ENCODE assay signal across 8 mouse cellular contexts in the genomic region with DNA sequence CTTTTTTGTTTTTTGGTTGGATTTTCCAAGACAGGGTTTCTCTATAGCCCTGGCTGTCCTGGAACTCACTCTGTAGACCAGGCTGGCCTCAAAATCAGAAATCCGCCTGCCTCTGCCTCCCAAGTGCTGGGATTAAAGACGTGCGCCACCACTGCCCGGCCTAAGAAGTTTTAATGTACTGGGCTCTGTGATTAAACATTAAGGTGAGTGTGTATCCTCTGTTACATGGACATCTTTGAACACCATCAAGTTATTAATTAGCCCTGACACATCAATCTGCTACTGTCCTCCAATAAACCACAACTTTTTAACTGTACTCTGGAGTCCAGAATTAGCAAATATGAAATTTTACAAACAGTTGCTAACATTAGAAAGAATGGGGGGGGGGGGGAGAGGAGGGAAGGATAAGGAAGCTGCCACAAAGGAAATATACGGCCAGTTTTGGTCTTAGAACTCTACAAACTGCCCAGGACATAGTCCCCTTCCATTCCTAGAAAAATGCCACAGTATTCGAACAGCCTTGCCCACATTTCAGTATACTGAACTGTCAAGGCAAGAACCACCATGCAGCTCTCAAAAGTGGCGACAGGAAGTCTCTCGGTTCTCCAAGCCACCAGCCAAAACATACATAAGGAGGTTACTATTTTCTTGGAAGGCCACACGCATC. TPM values are rescaled to one million over a fixed set of nuclear protein-coding genes. Genes with fewer than 3 reads are reported as not detected.
DNase-seq lines count a peak whose midpoint lies in the region; ATAC-seq and TF ChIP-seq lines count a peak whose summit lies in the region.

No protein-coding gene starts in this region.

- 77% methylated on average over 9 of the region's 9 CpGs for WGBS in limb, embryonic 11.5 days
- 68% methylated on average over 9 of the region's 9 CpGs for WGBS in stomach, embryonic 14.5 days

- TF ChIP-seq CTCF in gastrocnemius, adult 2 months (IDR thresholded peaks at IDR 0.05) = no peak

- H3K9ac ChIP-seq in limb, embryonic 11.5 days (ENCODE audit: low read length) = no peak overlapping the region
- no peak overlapping the region for H3K9ac ChIP-seq in stomach, embryonic 14.5 days (replicated peaks; ENCODE audit: low read depth, low read length)

- 0 out of 2 replicates have a peak, but pooled peaks cover 2% of the 10 kb centered on the region for H3K4me1 ChIP-seq in limb, embryonic 11.5 days (ENCODE audit: control insufficient read depth, insufficient read depth, low read length)
- no peaks in the 10 kb centered on the region for H3K4me1 ChIP-seq in stomach, embryonic 14.5 days (ENCODE audit: control insufficient read depth, insufficient read depth, low read length)

- intact Hi-C loops in gastrocnemius, adult 2 months (cut with DNase I) = loop anchor here (2.0 to 5.0 kb wide), 3 partner anchors 89 to 429 kb away; a partner anchor contains a TSS
- intact Hi-C loops in gastrocnemius, postnatal 36 days (cut with DNase I) = loop anchor here (2.0 to 5.0 kb wide), 2 partner anchors 55 to 107 kb away; a partner anchor contains a TSS

- H3K9me3 ChIP-seq in limb, embryonic 11.5 days (ENCODE audit: control insufficient read depth, low read length) = no peaks in the 10 kb centered on the region
- H3K9me3 ChIP-seq in stomach, embryonic 14.5 days (ENCODE audit: control insufficient read depth, low read depth, low read length) = no peaks in the 10 kb centered on the region

- H3K36me3 ChIP-seq in limb, embryonic 11.5 days (ENCODE audit: control insufficient read depth, insufficient read depth, low read length) = no peaks in the 10 kb centered on the region
- H3K36me3 ChIP-seq in stomach, embryonic 14.5 days (ENCODE audit: control insufficient read depth, insufficient read depth, low read length) = no peaks in the 10 kb centered on the region

- no peak for ATAC-seq in limb, embryonic 11.5 days (ENCODE audit: insufficient number of reproducible peaks, low FRiP score, low TSS enrichment, low read depth)
- no peak for ATAC-seq in stomach, embryonic 14.5 days (ENCODE audit: insufficient number of reproducible peaks, insufficient read depth, low FRiP score, low read depth)

- peak overlapping the region; percentile 72 for H3K4me2 ChIP-seq in limb, embryonic 11.5 days (ENCODE audit: low read depth, severe bottlenecking)
- H3K4me2 ChIP-seq in stomach, embryonic 14.5 days (replicated peaks; ENCODE audit: low read depth, low read length) = peak overlapping the region; percentile 72

- H3K27me3 ChIP-seq in limb, embryonic 11.5 days (ENCODE audit: control insufficient read depth, insufficient read depth, low read length) = no peaks in the 10 kb centered on the region
- no peaks in the 10 kb centered on the region for H3K27me3 ChIP-seq in stomach, embryonic 14.5 days (ENCODE audit: control insufficient read depth, insufficient read depth, low read length)

- H3K27ac ChIP-seq in gastrocnemius, adult 2 months = peak overlapping the region; percentile 96
- no peak overlapping the region for H3K27ac ChIP-seq in limb, embryonic 11.5 days (replicated peaks; ENCODE audit: low read depth, low read length)
- no peak overlapping the region for H3K27ac ChIP-seq in stomach, embryonic 14.5 days (ENCODE audit: low read length)

- peak overlapping the region; percentile 94 for H3K4me3 ChIP-seq in gastrocnemius, adult 2 months
- H3K4me3 ChIP-seq in limb, embryonic 11.5 days (ENCODE audit: low read depth, low read length) = no peak overlapping the region
- H3K4me3 ChIP-seq in stomach, embryonic 14.5 days (ENCODE audit: low read depth, low read length) = peak overlapping the region; percentile 77; the same call in 1 of the 2 replicates

- no peak for DNase-seq in gastrocnemius, adult 2 months
- no peak for DNase-seq in gastrocnemius, postnatal 36 days
- peak; percentile 21 for DNase-seq in spleen, adult 12 weeks (ENCODE audit: low spot score)
- DNase-seq in spleen, postnatal 10 days (ENCODE audit: low spot score in 2 of 2) = no peak
- DNase-seq in limb, embryonic 11.5 days (ENCODE audit: low spot score) = no peak
- no peak for DNase-seq in right cerebral cortex, postnatal 36 days (ENCODE audit: low spot score in 2 of 2)
- no peak for DNase-seq in T-cell, adult 2 months (ENCODE audit: low spot score)

RNA-seq across cellular contexts. Expression of a gene that starts 1.4 kb away (rescaled TPM):
- 10 to 100 TPM in 1 of 2 experiments, 1 to 10 TPM in 1; 6.5 to 10.1 TPM for total RNA-seq in gastrocnemius, adult 2 months (2021)
- total RNA-seq in gastrocnemius, postnatal 36 days (2021) = 1 to 10 TPM; 5.6 to 9.7 TPM
- 11.4 and 12.7 TPM in 2 replicates for polyA plus RNA-seq in limb, embryonic 11.5 days (2014; fragmentation: Nextera tagmentation; extraction: Ambion mirVana)
- 17.9 and 19.5 TPM in 2 replicates for polyA plus RNA-seq in stomach, embryonic 14.5 days (2014; fragmentation: Nextera tagmentation; extraction: Ambion mirVana)

RNA-seq across cellular contexts. Expression of a gene that starts 20.8 kb away (rescaled TPM):
- 1 to 10 TPM; 2.7 to 3.6 TPM for total RNA-seq in gastrocnemius, adult 2 months (2021)
- total RNA-seq in gastrocnemius, postnatal 36 days (2021) = 1 to 10 TPM; 2.9 to 4.0 TPM
- polyA plus RNA-seq in limb, embryonic 11.5 days (2014; fragmentation: Nextera tagmentation; extraction: Ambion mirVana) = 12.8 and 13.1 TPM in 2 replicates
- polyA plus RNA-seq in stomach, embryonic 14.5 days (2014; fragmentation: Nextera tagmentation; extraction: Ambion mirVana) = 14.1 and 14.4 TPM in 2 replicates

RNA-seq across cellular contexts. Expression of a gene that starts 22.3 kb away (rescaled TPM):
- not detected for total RNA-seq in gastrocnemius, adult 2 months (2021)
- not detected for total RNA-seq in gastrocnemius, postnatal 36 days (2021)
- 0.15 and 0.20 TPM in 2 replicates for polyA plus RNA-seq in limb, embryonic 11.5 days (2014; fragmentation: Nextera tagmentation; extraction: Ambion mirVana)
- polyA plus RNA-seq in stomach, embryonic 14.5 days (2014; fragmentation: Nextera tagmentation; extraction: Ambion mirVana) = 0.12 and 0.34 TPM in 2 replicates

RNA-seq across cellular contexts. Expression of a gene that starts 38.6 kb away (rescaled TPM):
- 10 to 100 TPM; 11.4 to 15.1 TPM for total RNA-seq in gastrocnemius, adult 2 months (2021)
- total RNA-seq in gastrocnemius, postnatal 36 days (2021) = 10 to 100 TPM in 1 of 2 experiments, 1 to 10 TPM in 1; 9.1 to 10.5 TPM
- 31.2 and 38.6 TPM in 2 replicates for polyA plus RNA-seq in limb, embryonic 11.5 days (2014; fragmentation: Nextera tagmentation; extraction: Ambion mirVana)
- 30.9 and 31.6 TPM in 2 replicates for polyA plus RNA-seq in stomach, embryonic 14.5 days (2014; fragmentation: Nextera tagmentation; extraction: Ambion mirVana)

RNA-seq across cellular contexts. Expression of a gene that starts 40.7 kb away (rescaled TPM):
- 100 to 1,000 TPM; 169 to 206 TPM for total RNA-seq in gastrocnemius, adult 2 months (2021)
- 100 to 1,000 TPM; 158 to 168 TPM for total RNA-seq in gastrocnemius, postnatal 36 days (2021)
- polyA plus RNA-seq in limb, embryonic 11.5 days (2014; fragmentation: Nextera tagmentation; extraction: Ambion mirVana) = 2.2 and 2.5 TPM in 2 replicates
- 1.6 and 1.8 TPM in 2 replicates for polyA plus RNA-seq in stomach, embryonic 14.5 days (2014; fragmentation: Nextera tagmentation; extraction: Ambion mirVana)
